Mouse (Mus musculus) limb, embryonic 10.5 days (tissue): ENCODE data around the gene Apobec1. TPM values are rescaled to one million over a fixed set of nuclear protein-coding genes. Genes with fewer than 3 reads are reported as not detected.
"Not testable (repeated sequence)": the region's sequence is repeated elsewhere in the genome, so short reads cannot be mapped to it uniquely, and the experiment has no call there.

Source experiments
- DNase-seq: peaks from one replicate; pipeline ENCODE4 v3.0.0-alpha.2; 2017; ENCODE audit warnings: low spot score
- H3K27ac ChIP-seq: fragments of 300-500 bp; sonication (generic); 2 replicates; pipeline ENCODE4 v1.5.1; 2016; ENCODE audit warnings: mild to moderate bottlenecking
- H3K27me3 ChIP-seq: fragments of 300-500 bp; sonication (generic); 2 replicates; pipeline ENCODE4 v1.6.1; 2016; ENCODE audit warnings: low read depth, mild to moderate bottlenecking; ENCODE audit not compliant: poor library complexity, severe bottlenecking
- H3K36me3 ChIP-seq: fragments of 300-500 bp; sonication (generic); 2 replicates; pipeline ENCODE4 v1.6.1; 2016; ENCODE audit warnings: mild to moderate bottlenecking, moderate library complexity
- H3K4me1 ChIP-seq: fragments of 300-500 bp; sonication (generic); 2 replicates; pipeline ENCODE4 v1.6.1; 2016
- H3K4me3 ChIP-seq: fragments of 300-500 bp; sonication (generic); 2 replicates; pipeline ENCODE4 v1.5.1; 2016; ENCODE audit warnings: mild to moderate bottlenecking, moderate library complexity
- H3K9me3 ChIP-seq: fragments of 300-500 bp; sonication (generic); replicated peaks from 2 replicates; pipeline ENCODE4 v1.6.1; 2016; ENCODE audit warnings: mild to moderate bottlenecking
- WGBS: fragments of 180-500 bp; shearing (Covaris S2); methylation state at CpG from one replicate; pipeline ENCODE4 v1.1.7; 2016; 5-methylcytosine and 5-hydroxymethylcytosine counted together
- polyA plus RNA-seq: library from polyadenylated mRNA; unstranded; fragments of >200 nt; fragmentation: Nextera tagmentation; extraction: Ambion mirVana; gene quantifications from 2 replicates; pipeline ENCODE4 v1.2.1, GENCODE M21; 2016

Apobec1 gene
- polyA plus RNA-seq, 1 experiment from 2014 or later, result 1.5 TPM

- Histone ChIP-seq H3K36me3 (no peaks in the 10 kb centered on the region), H3K27ac (no peak overlapping the region), H3K4me3 (no peak overlapping the region), H3K27me3 (no peaks in the 10 kb centered on the region), H3K9me3 (no peaks in the 10 kb centered on the region), H3K4me1 (no peaks in the 10 kb centered on the region)
- no peak for DNase-seq
- WGBS, result 94% methylated on average over 7 of the region's 7 CpGs
Observed at GRCm38 (mm10) chr6:122600066-122600646, 2.1 kb downstream of the Apobec1 start.

GRCm38 (mm10) chr6:122599054-122599737 lies 3.0 kb downstream of the Apobec1 start:
- Histone ChIP-seq H3K27me3 (no peaks in the 10 kb centered on the region), H3K9me3 (no peaks in the 10 kb centered on the region), H3K4me3 (no peak overlapping the region), H3K36me3 (no peaks in the 10 kb centered on the region), H3K4me1 (no peaks in the 10 kb centered on the region), H3K27ac (no peak overlapping the region)
- 93% methylated on average over 9 of the region's 9 CpGs for WGBS
- no peak for DNase-seq

DNA sequence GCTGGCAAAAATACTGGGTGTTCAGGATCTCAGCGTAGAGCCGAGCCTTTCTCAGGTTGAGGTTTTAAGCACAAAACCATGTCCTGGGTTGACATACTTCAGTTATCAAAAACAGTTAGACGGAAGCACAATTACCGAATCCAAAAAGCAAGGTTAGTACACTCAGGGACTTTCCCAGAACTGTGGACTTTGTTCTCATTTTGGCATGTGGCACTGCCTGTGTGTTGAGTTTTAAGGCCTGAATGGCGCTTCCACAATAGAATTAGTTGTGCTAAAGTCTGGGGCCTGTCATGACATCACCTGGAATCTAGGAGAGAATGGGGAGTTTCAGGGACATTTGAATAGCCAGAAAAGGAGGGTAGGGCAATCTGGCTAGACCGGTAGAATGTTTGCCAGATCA lies 3.8 kb downstream of the Apobec1 start:
- Histone ChIP-seq H3K27ac (no peak overlapping the region), H3K4me3 (no peak overlapping the region), H3K9me3 (no peaks in the 10 kb centered on the region), H3K36me3 (no peaks in the 10 kb centered on the region), H3K4me1 (no peaks in the 10 kb centered on the region), H3K27me3 (no peaks in the 10 kb centered on the region)
- no peak for DNase-seq
- 92% methylated on average over 6 of the region's 6 CpGs for WGBS

- Histone ChIP-seq H3K4me1 (no peaks in the 10 kb centered on the region), H3K27me3 (no peaks in the 10 kb centered on the region), H3K27ac (no peak overlapping the region), H3K9me3 (no peaks in the 10 kb centered on the region), H3K4me3 (no peak overlapping the region), H3K36me3 (no peaks in the 10 kb centered on the region)
- 92% methylated on average over 4 of the region's 4 CpGs for WGBS
- no peak for DNase-seq
Observed at GRCm38 (mm10) chr6:122598014-122598413, 4.2 kb downstream of the Apobec1 start.

GRCm38 (mm10) chr6:122596608-122597007 lies 5.6 kb downstream of the Apobec1 start:
- DNase-seq, result no peak
- Histone ChIP-seq H3K9me3 (no peaks in the 10 kb centered on the region), H3K36me3 (no peaks in the 10 kb centered on the region), H3K27ac (no peak overlapping the region), H3K4me3 (no peak overlapping the region), H3K4me1 (no peaks in the 10 kb centered on the region), H3K27me3 (no peaks in the 10 kb centered on the region)
- WGBS, result 89% methylated on average over 7 of the region's 7 CpGs

DNA sequence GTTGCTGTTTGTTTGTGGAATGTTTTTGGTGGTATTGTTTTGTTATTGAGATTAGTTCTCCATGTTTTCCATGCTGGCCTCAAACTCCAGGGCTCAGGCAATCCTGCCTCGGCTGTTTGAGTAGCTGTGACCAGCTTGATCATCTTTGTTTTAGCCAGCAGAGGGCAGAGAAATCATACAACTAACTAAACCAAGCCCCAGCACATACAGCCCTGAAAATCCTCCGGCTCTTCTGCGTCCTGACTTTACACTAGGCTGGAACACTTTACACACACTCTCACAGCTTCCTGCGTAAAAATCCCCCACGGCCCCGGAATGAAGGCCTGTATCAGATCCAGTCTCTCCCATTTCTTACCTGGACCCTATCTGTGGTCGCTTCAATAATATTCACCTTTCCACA lies 6.6 kb downstream of the Apobec1 start:
- Histone ChIP-seq H3K9me3 (no peaks in the 10 kb centered on the region), H3K4me3 (no peak overlapping the region), H3K4me1 (no peaks in the 10 kb centered on the region), H3K27me3 (no peaks in the 10 kb centered on the region), H3K36me3 (no peaks in the 10 kb centered on the region), H3K27ac (no peak overlapping the region)
- DNase-seq, result no peak
- WGBS, result 32% methylated on average over 7 of the region's 7 CpGs

DNA sequence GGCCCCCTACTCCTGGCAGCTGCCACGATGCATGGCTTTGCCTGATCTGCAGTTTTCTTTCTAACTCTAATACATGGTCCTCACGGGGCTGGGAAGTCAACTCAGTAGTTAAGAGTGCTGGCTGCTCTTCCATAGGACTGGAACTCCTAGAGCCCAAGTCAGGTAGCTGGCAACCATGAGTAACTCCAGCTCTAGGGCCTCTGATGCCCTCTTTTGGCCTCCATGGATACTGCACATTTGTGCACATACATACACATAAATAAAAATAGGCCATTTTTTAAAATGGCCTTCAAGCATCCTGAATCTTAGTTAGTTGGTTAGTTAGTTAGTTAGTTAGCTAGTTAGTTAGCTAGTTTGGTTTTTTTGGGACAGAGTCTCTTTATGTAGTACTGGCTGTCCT lies 9.3 kb downstream of the Apobec1 start:
- 83% methylated on average over 2 of the region's 2 CpGs for WGBS
- H3K4me3 ChIP-seq, result no peak overlapping the region

DNA sequence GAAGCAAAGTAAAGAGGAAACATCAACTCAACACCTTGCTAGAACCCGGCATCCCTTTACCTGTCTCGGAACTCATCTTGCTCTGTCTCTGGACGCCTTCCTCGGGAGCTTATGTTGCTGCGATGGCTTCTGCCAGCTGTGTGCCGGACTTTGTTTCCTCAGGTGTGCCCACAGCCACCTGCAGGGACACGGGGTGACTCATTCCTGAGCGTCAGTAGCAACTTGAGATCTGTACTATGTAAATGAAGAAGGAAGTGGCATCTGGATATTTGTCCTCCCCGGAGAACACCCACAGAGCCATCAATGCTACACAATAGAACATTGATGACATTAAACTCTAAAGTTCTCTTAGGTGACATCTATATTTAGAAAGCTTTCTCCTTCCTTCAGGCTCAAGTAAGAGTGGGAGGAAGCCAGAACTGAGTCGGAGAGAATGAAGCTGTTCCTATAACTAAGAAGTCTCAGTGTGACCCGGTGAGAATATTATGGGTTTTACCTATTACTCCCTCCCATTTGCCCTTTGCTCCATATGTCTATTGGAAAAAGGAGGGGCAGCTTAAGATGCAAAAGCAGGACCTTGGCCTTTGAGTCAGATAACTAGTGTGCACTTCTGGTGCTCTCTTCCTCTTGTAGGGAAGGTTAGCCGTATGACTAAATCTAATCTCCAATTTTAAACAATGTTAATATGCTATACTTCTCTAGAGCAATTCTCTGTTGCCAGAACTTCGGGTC lies 11.1 kb downstream of the Apobec1 start:
- H3K4me1 ChIP-seq, result no peaks in the 10 kb centered on the region
- no peak for DNase-seq
- no peak overlapping the region for H3K4me3 ChIP-seq
- WGBS, result 90% methylated on average over 13 of the region's 13 CpGs
- H3K27me3 ChIP-seq, result no peaks in the 10 kb centered on the region
- no peaks in the 10 kb centered on the region for H3K36me3 ChIP-seq
- no peak overlapping the region for H3K27ac ChIP-seq
- H3K9me3 ChIP-seq, result no peaks in the 10 kb centered on the region

More for the DNA sequence above, 9.3 kb downstream of the Apobec1 start:
- no peaks in the 10 kb centered on the region for H3K36me3 ChIP-seq
- H3K9me3 ChIP-seq, result no peaks in the 10 kb centered on the region
- no peaks in the 10 kb centered on the region for H3K4me1 ChIP-seq
- no peak overlapping the region for H3K27ac ChIP-seq
- no peak for DNase-seq
- H3K27me3 ChIP-seq, result no peaks in the 10 kb centered on the region

DNA sequence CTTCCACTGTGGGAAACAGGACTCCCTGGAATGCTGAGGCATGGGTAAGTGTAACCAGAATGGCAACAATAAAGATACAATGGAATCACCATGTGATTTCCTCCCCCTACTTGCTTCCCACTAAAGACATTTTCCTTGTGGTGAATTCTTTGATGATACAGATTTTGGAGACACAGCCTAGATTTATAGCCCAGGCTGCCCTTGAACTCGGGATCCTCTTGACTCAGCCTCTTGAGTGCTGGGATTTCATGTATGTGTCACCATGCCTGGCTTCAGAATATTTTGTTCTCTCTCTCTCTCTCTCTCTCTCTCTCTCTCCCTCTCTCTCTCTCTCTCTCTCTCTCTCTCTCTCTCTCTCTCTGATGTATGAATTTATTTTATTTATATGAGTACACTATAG lies 23.2 kb downstream of the Apobec1 start:
- Histone ChIP-seq H3K36me3 (no peaks in the 10 kb centered on the region), H3K4me1 (no peaks in the 10 kb centered on the region), H3K27me3 (no peaks in the 10 kb centered on the region), H3K4me3 (no peak overlapping the region), H3K27ac (no peak overlapping the region), H3K9me3 (no peaks in the 10 kb centered on the region)
- WGBS, result 75% methylated on average over 1 of the region's 1 CpGs
- DNase-seq, result no peak

DNA sequence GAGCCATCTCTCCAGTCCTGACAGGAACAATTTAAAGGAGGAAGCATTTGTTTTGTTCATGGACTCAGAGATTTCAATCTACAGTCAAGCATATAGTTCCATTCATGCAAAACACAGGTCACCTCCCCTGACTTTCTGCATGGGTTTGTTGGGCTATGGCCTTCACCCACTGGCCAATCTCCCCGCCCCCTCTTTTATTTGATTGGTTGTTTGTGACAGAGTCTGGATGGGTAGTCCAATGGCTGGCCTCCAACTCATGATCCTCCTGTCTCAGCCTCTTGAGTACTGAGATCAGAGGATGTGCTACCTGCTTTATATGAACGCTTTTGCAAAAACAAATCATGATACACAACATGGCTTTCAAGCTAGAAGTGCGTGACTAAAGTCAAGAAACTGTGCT lies 25.2 kb downstream of the Apobec1 start:
- Histone ChIP-seq H3K9me3 (no peaks in the 10 kb centered on the region), H3K27ac (no peak overlapping the region), H3K36me3 (no peaks in the 10 kb centered on the region), H3K4me3 (no peak overlapping the region), H3K27me3 (no peaks in the 10 kb centered on the region), H3K4me1 (no peaks in the 10 kb centered on the region)
- no peak for DNase-seq
- 93% methylated on average over 3 of the region's 3 CpGs for WGBS

- H3K9me3 ChIP-seq, H3K36me3 ChIP-seq, H3K4me1 ChIP-seq, H3K27me3 ChIP-seq, H3K27ac ChIP-seq, DNase-seq, H3K4me3 ChIP-seq: not testable (repeated sequence)
- WGBS, result 96% methylated on average over 1 of the region's 1 CpGs
Observed at GRCm38 (mm10) chr6:122575037-122575436, 27.2 kb downstream of the Apobec1 start.

GRCm38 (mm10) chr6:122571617-122571959 lies 30.7 kb downstream of the Apobec1 start:
- H3K4me3 ChIP-seq, result no peak overlapping the region
- WGBS, result 87% methylated on average over 3 of the region's 3 CpGs
- no peaks in the 10 kb centered on the region for H3K36me3 ChIP-seq
- H3K9me3 ChIP-seq, result no peaks in the 10 kb centered on the region
- no peaks in the 10 kb centered on the region for H3K27me3 ChIP-seq
- no peaks in the 10 kb centered on the region for H3K4me1 ChIP-seq
- DNase-seq, result no peak
- H3K27ac ChIP-seq, result no peak overlapping the region
